Mouse (Mus musculus): Measurements from ENCODE around the gene Dock4. TPM values are rescaled to one million over a fixed set of nuclear protein-coding genes. Genes with fewer than 3 reads are reported as not detected.

Dock4 gene
- 5.1 TPM for polyA plus RNA-seq (2017; shearing (Covaris generic))

GRCm38 (mm10) chr12:40445648-40446449, at the start of gene Dock4, which contains the start of gene Zfp277:
TSS of gene Dock4 (plus strand) at chr12:40445952.
TSS of gene Zfp277 (minus strand) at chr12:40445902.

Other genes with a start within 250 kb of the Dock4 start
- gene Lsmem1, start 246.5 kb upstream of the Dock4 start, polyA plus RNA-seq (2017; shearing (Covaris generic)), result not detected
- 828 TPM for gene Ifrd1, start 197.4 kb upstream of the Dock4 start, polyA plus RNA-seq (2017; shearing (Covaris generic))
- gene Zfp277, start 50 bp upstream of the Dock4 start, polyA plus RNA-seq (2017; shearing (Covaris generic)), result 33.1 TPM

All from naive thymus-derived CD4-positive, alpha-beta T cell, adult 5 months (primary cell).